Mouse (Mus musculus): ENCODE data around the gene Mpnd. TPM values are rescaled to one million over a fixed set of nuclear protein-coding genes. Genes with fewer than 3 reads are reported as not detected.

Mpnd gene
- polyA plus RNA-seq, 1 experiment: 188 TPM

- Histone ChIP-seq H3K36me3 (ENCODE audit: control insufficient read depth, insufficient read depth, low read length) (no peaks in the 10 kb centered on the region), H3K27ac (ENCODE audit: control insufficient read depth, insufficient read depth, low read length) (no peak overlapping the region), H3K4me1 (replicated peaks; ENCODE audit: control insufficient read depth, insufficient read depth, low read length) (peaks cover 58% of the 10 kb centered on the region), H3K27me3 (ENCODE audit: control insufficient read depth, insufficient read depth, low read length) (no peaks in the 10 kb centered on the region), H3K4me3 (ENCODE audit: control insufficient read depth, insufficient read depth, low read length) (no peak overlapping the region)
- 97% methylated on average over 5 of the region's 5 CpGs for WGBS
- TF ChIP-seq POLR2A (IDR thresholded peaks at IDR 0.05; ENCODE audit: control insufficient read depth, extremely low read depth, insufficient read depth, low read length, poor library complexity): no peak
- no peak for TF ChIP-seq CTCF (IDR thresholded peaks at IDR 0.05; ENCODE audit: borderline replicate concordance, control insufficient read depth, extremely low read depth, insufficient read depth, low read length, poor library complexity)
- DNase-seq: no peak
These were observed 22.4 kb downstream of the Mpnd start for GRCm38 (mm10) chr17:56027801-56028441.

- H3K4me3 ChIP-seq (ENCODE audit: control insufficient read depth, insufficient read depth, low read length): no peak overlapping the region
- H3K27ac ChIP-seq (ENCODE audit: control insufficient read depth, insufficient read depth, low read length): peak overlapping the region; percentile 5; the same call in 1 of the 2 replicates
- H3K27me3 ChIP-seq (ENCODE audit: control insufficient read depth, insufficient read depth, low read length): no peaks in the 10 kb centered on the region
- peaks cover 58% of the 10 kb centered on the region for H3K4me1 ChIP-seq (replicated peaks; ENCODE audit: control insufficient read depth, insufficient read depth, low read length)
- WGBS: 68% methylated on average over 9 of the region's 9 CpGs
- no peak for DNase-seq
- TF ChIP-seq CTCF (IDR thresholded peaks at IDR 0.05; ENCODE audit: borderline replicate concordance, control insufficient read depth, extremely low read depth, insufficient read depth, low read length, poor library complexity) (no peak), POLR2A (IDR thresholded peaks at IDR 0.05; ENCODE audit: control insufficient read depth, extremely low read depth, insufficient read depth, low read length, poor library complexity) (no peak)
- no peaks in the 10 kb centered on the region for H3K36me3 ChIP-seq (ENCODE audit: control insufficient read depth, insufficient read depth, low read length)
These were observed 24.8 kb downstream of the Mpnd start for GRCm38 (mm10) chr17:56030238-56030870.

GRCm38 (mm10) chr17:56030919-56031318 lies 25.4 kb downstream of the Mpnd start:
- Histone ChIP-seq H3K36me3 (ENCODE audit: control insufficient read depth, insufficient read depth, low read length) (no peaks in the 10 kb centered on the region), H3K4me1 (replicated peaks; ENCODE audit: control insufficient read depth, insufficient read depth, low read length) (peaks cover 59% of the 10 kb centered on the region), H3K4me3 (ENCODE audit: control insufficient read depth, insufficient read depth, low read length) (no peak overlapping the region), H3K27ac (ENCODE audit: control insufficient read depth, insufficient read depth, low read length) (peak overlapping the region; percentile 5; the same call in 1 of the 2 replicates), H3K27me3 (ENCODE audit: control insufficient read depth, insufficient read depth, low read length) (no peaks in the 10 kb centered on the region)
- WGBS: 13% methylated on average over 5 of the region's 5 CpGs
- TF ChIP-seq CTCF (IDR thresholded peaks at IDR 0.05; ENCODE audit: borderline replicate concordance, control insufficient read depth, extremely low read depth, insufficient read depth, low read length, poor library complexity) (peak; percentile 20; the same call in 1 of the 2 replicates), POLR2A (IDR thresholded peaks at IDR 0.05; ENCODE audit: control insufficient read depth, extremely low read depth, insufficient read depth, low read length, poor library complexity) (no peak)
- peak; percentile 46 for DNase-seq

GRCm38 (mm10) chr17:56031431-56031830 lies 25.9 kb downstream of the Mpnd start:
- TF ChIP-seq POLR2A (IDR thresholded peaks at IDR 0.05; ENCODE audit: control insufficient read depth, extremely low read depth, insufficient read depth, low read length, poor library complexity) (no peak), CTCF (IDR thresholded peaks at IDR 0.05; ENCODE audit: borderline replicate concordance, control insufficient read depth, extremely low read depth, insufficient read depth, low read length, poor library complexity) (no peak)
- Histone ChIP-seq H3K4me3 (ENCODE audit: control insufficient read depth, insufficient read depth, low read length) (no peak overlapping the region), H3K4me1 (replicated peaks; ENCODE audit: control insufficient read depth, insufficient read depth, low read length) (peaks cover 59% of the 10 kb centered on the region), H3K36me3 (ENCODE audit: control insufficient read depth, insufficient read depth, low read length) (no peaks in the 10 kb centered on the region), H3K27ac (ENCODE audit: control insufficient read depth, insufficient read depth, low read length) (0 out of 2 replicates have a peak overlapping the region, but pooled peaks have one; percentile 17), H3K27me3 (ENCODE audit: control insufficient read depth, insufficient read depth, low read length) (no peaks in the 10 kb centered on the region)
- DNase-seq: no peak
- 89% methylated on average over 7 of the region's 7 CpGs for WGBS

GRCm38 (mm10) chr17:56032127-56032733 lies 26.7 kb downstream of the Mpnd start:
- peak overlapping the region; percentile 31; the same call in 1 of the 2 replicates for H3K27ac ChIP-seq (ENCODE audit: control insufficient read depth, insufficient read depth, low read length)
- no peak overlapping the region for H3K4me3 ChIP-seq (ENCODE audit: control insufficient read depth, insufficient read depth, low read length)
- H3K27me3 ChIP-seq (ENCODE audit: control insufficient read depth, insufficient read depth, low read length): no peaks in the 10 kb centered on the region
- H3K4me1 ChIP-seq (replicated peaks; ENCODE audit: control insufficient read depth, insufficient read depth, low read length): peaks cover 58% of the 10 kb centered on the region
- no peaks in the 10 kb centered on the region for H3K36me3 ChIP-seq (ENCODE audit: control insufficient read depth, insufficient read depth, low read length)
- DNase-seq: no peak
- 74% methylated on average over 6 of the region's 6 CpGs for WGBS
- TF ChIP-seq CTCF (IDR thresholded peaks at IDR 0.05; ENCODE audit: borderline replicate concordance, control insufficient read depth, extremely low read depth, insufficient read depth, low read length, poor library complexity) (no peak), POLR2A (IDR thresholded peaks at IDR 0.05; ENCODE audit: control insufficient read depth, extremely low read depth, insufficient read depth, low read length, poor library complexity) (no peak)

GRCm38 (mm10) chr17:56032831-56033230 lies 27.3 kb downstream of the Mpnd start:
- peaks cover 54% of the 10 kb centered on the region for H3K4me1 ChIP-seq (replicated peaks; ENCODE audit: control insufficient read depth, insufficient read depth, low read length)
- no peaks in the 10 kb centered on the region for H3K27me3 ChIP-seq (ENCODE audit: control insufficient read depth, insufficient read depth, low read length)
- H3K36me3 ChIP-seq (ENCODE audit: control insufficient read depth, insufficient read depth, low read length): no peaks in the 10 kb centered on the region
- TF ChIP-seq CTCF (IDR thresholded peaks at IDR 0.05; ENCODE audit: borderline replicate concordance, control insufficient read depth, extremely low read depth, insufficient read depth, low read length, poor library complexity) (no peak), POLR2A (IDR thresholded peaks at IDR 0.05; ENCODE audit: control insufficient read depth, extremely low read depth, insufficient read depth, low read length, poor library complexity) (no peak)
- no peak overlapping the region; the same call in 1 of the 2 replicates for H3K27ac ChIP-seq (ENCODE audit: control insufficient read depth, insufficient read depth, low read length)
- WGBS: 17% methylated on average over 7 of the region's 7 CpGs
- DNase-seq: peak; percentile 65
- no peak overlapping the region for H3K4me3 ChIP-seq (ENCODE audit: control insufficient read depth, insufficient read depth, low read length)

Measured in thymus, adult 2 months (tissue).